Mouse (Mus musculus) A20 (cell line): ENCODE measurements at regions not wholly inside any gene's neighbourhood (a gene's known extent, or its start where the extent isn't known, plus 50 kb on each side); places are given as distances from the start of the nearest gene placed in this dataset.
A peak's percentile ranks its signal among the peaks of the same experiment; 100 is the strongest.

ENCODE experiments used
- DNase-seq: peaks from one replicate; pipeline ENCODE4 v3.0.0-alpha.2; 2011; ENCODE audit warnings: low read depth, low spot score

DNA sequence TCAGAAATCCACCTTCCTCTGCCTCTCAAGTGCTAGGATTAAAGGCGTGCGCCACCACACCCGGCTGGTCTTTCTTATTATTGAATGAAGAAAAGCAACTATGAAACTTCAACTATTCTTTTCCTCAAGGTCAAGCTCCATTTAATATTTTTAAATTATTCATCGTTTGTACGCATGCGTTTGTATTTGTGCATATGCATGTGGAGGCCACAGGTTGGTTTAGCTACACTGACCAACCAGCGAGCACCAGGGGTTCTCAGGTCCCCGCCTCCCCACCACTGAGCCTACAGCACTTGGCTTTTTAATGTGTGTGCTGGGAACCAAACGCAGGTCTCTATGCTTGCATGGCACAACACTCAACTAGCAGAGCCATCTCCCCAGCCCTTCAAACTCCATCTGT is 51.0 kb upstream of the Tmem252 start:
- no peak for DNase-seq

DNA sequence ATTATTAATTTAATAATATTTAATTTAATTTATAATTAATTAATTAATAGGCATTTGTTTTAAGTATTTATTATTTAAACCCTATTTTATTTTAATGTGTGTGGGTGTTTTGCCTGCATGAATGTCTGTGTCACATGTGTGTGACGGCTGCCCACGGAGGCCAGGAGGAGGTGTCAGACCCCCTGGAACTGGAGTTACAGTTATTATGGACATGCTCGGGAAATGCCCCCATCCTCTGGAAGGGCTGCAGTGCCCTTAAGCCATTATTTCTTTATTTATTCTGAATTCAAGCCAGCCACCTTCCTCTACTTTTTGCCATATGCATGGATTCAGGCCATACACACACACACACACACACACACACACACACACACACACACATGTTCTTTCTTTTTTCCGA is 51.5 kb upstream of the Tmem252 start:
- DNase-seq = no peak

DNA sequence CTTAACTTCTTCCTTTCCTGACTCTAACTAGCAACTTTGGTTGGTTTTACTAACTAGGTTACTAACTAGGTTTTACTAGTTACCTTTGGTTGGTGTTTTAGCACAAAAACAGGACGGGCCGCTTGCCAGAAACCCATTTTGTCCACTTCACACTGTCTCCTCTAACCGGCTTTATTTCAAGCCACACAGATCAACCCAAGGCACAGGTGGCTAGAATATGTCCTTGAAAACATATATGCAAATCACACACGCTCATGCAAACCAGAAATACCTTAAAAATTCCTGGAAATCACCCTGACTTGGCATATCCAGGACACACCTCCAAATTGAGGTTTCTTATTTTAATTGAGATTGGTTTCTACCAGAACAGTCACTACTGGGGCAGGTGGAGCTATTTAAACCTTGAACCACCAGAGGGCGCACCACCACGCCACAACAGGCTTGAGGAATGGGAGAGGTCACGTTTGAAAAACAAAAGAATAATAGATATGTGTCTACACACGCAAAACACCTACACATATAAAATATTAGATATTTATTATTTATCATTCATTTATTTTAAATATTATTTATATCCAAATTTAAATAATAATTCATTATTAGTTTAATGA is 52.1 kb upstream of the Tmem252 start:
- peak; percentile 63 for DNase-seq

DNA sequence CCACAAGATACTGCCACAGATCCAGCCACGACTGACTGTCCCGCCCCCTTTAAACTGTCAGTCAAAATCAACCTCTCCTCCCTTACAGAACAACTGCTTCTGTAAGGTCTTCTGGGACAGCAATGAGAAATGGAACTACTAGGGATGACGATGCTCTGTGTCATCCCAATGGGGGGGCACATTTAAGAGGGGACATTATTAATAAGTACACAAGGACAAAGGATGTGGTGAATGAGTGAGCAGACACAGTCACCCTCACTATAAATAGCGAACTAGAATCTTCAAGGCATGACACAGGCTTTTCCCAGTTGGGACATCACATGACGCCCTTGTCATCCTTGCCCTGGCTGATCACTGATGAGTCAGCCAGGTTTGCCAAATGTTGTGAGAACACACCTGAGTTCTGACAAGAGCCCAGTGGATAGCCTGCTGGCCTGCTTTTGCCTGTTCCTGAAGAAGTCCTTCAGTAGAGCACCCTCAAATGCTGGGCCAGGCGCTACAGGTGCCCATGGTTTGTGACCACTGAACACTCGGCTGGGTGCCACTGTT is 58.0 kb upstream of the Tmem252 start:
- no peak for DNase-seq

DNA sequence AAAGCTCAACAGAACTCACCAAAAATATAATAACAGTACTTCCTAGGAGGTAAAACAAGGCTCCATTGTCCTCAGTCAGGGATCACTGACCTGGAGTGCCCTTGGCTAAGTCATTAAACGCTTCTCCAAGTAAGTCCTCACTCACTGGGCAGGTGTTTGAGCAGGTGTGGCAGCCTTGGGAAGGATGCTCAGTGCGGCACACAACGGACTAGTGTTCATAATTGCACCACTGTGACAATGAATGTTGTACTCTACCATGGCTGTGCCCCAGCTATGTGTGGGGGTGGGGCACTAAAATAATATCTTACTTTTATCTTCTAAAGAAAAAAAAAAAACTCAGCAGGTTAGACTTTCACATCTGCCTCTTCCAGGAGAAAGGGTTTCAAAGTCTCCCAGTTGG is 52.2 kb upstream of the Pip5k1b start:
- DNase-seq = no peak

DNA sequence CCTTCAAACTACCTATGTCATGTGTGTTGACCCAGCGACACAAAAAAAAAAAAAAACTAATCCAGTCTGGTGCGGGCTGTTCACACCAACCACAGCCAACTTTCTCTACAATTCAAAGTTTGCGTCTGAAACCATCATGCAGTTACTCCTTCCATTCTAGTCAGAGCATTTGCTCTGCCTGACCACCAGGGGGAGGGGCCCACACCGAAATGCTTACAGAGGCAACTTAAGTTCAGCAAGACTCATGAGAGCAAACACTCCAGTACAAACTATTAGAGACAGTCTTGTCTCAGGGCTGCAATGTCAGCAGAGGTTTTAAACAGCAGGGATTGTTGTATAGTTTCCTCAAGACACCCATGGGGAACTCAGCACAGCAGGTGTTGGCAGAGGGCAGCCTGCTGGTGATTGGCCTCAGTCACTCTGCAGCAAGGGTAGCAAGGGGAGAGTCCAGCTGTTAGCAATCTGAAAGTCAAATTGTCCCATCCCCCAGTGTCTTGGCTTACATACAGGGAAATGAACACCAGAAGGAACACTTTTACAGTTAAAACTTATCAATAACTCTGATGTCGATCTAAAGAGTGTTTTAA is 50.8 kb upstream of the Pip5k1b start:
- peak; percentile 34 for DNase-seq
